Mouse (Mus musculus) Patski (cell line): ENCODE measurements around the gene Zfp575. TPM values are rescaled to one million over a fixed set of nuclear protein-coding genes. Genes with fewer than 3 reads are reported as not detected.

Experiments
- ATAC-seq: fragments of 100-300 bp; one replicate; pipeline ENCODE4 v1.8.0; 2021
- CTCF ChIA-PET: fragments of 350-600 bp; sonication (Branson Sonifier 250); formaldehyde crosslinking; loops from one replicate; lab custom pipeline; 2022; ENCODE audit warnings: inconsistent platforms; lab: Charles Lee
- POLR2A ChIA-PET: fragments of 350-600 bp; sonication (Branson Sonifier 250); formaldehyde crosslinking; loops from one replicate; lab custom pipeline; 2022; ENCODE audit warnings: antibody characterized with exemption, inconsistent platforms; lab: Charles Lee
- DNase-seq: peaks from one replicate; pipeline ENCODE4 v3.0.0-alpha.2; 2011; ENCODE audit warnings: low read depth, low spot score
- H3K27me3 ChIP-seq: fragments of 371-371 bp; one replicate; pipeline ENCODE4 v1.5.1; 2021
- CTCF ChIP-seq: fragments of 100-300 bp; IDR thresholded peaks from one replicate; pipeline ENCODE4 v1.5.1; 2021
- in situ Hi-C: fragments of 300-500 bp; cut with MboI; formaldehyde crosslinking; loops from 3 replicates; pipeline ENCODE4 v1.11.1; 2018; ENCODE audit warnings: low pct_unique_long_range_greater_than_20kb, mixed read lengths
- polyA plus RNA-seq: library from polyadenylated mRNA; unstranded; gene quantifications from one replicate; pipeline ENCODE4 v1.2.3, GENCODE M21; 2021

Zfp575 gene
- polyA plus RNA-seq, 1 experiment from 2014 or later, result not detected

GRCm38 (mm10) chr7:24588336-24588735, 895 bp upstream of the Zfp575 start:
- CTCF ChIA-PET, result interaction anchor here (1.2 to 1.3 kb wide), 2 partner anchors 10 to 23 kb away, joined by 3 read pairs; no protein-coding TSS in a partner anchor
- ATAC-seq, result no peak
- POLR2A ChIA-PET, result no interaction called here
- no peak for TF ChIP-seq CTCF
- no peak for DNase-seq
- no peaks in the 10 kb centered on the region for H3K27me3 ChIP-seq
- in situ Hi-C loops, result no loop called here

DNA sequence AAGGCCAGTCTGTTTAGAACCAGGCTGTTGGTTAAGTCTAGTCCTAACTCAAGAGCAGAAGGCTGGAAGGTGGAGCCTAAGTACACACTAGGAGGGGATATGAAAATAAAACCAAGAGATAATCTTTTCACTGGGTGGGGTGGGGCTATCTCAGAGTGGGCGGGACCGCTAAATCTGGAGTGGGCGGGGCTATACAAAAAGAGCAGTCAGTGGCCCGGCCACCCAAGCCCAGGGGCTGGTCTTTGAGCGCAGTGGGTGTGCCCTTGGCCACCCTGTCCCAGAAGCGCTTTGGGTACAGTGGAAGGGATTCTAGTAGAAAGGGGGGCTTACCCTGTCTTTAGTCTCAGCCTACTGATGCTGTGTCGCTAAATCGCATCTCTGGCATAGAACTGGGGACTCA, 613 bp downstream of the Zfp575 start:
- no peak for TF ChIP-seq CTCF
- no peaks in the 10 kb centered on the region for H3K27me3 ChIP-seq
- ChIA-PET POLR2A (interaction anchor here (0.7 kb wide), 1 partner anchor 12 kb away, joined by 3 read pairs; no protein-coding TSS in a partner anchor), CTCF (no interaction called here)
- no peak for ATAC-seq
- DNase-seq, result no peak
- in situ Hi-C loops, result no loop called here

DNA sequence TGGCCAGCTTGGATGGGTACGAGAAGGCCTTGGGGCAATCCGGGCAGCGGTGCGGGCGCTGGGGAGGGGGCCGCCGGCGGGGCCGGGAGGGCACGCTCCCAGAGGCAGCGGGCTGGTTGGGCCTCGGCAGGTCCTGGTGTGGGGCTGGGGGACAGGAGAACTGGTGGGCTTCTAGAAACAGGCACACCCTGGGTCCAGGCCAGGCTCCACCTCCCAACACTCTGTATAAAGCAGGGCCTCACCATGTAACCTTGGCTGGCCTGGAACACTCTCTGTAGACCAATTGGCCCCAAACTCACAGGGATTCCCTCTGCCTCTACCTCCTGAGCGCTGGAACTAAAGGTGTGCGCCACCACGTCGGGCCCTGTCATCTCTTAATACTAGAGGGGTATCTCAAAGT, 1.4 kb downstream of the Zfp575 start:
- no peak for ATAC-seq
- no peak for DNase-seq
- TF ChIP-seq CTCF, result no peak
- CTCF ChIA-PET, result no interaction called here
- POLR2A ChIA-PET, result no interaction called here
- no peaks in the 10 kb centered on the region for H3K27me3 ChIP-seq
- in situ Hi-C loops, result no loop called here

DNA sequence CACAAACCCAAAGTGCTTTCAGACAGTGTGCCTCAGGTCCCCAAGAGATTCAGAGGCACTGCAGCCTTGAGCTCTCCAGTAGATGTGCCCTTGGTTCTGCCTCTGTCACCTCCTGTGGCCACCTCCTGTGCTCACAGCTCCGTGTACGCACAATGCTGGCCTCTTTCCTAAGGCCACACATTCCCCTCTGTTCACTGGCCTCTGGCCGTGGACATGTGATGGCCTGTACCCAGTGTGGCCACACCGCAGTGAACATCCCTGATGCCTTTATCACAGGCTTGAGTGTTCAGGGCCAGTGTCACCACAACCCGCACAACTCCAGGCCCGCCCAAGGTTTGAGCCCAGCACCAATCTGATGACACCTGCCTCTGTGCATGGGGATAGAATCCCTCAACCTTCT, 2.6 kb downstream of the Zfp575 start:
- no peak for TF ChIP-seq CTCF
- ChIA-PET CTCF (no interaction called here), POLR2A (no interaction called here)
- ATAC-seq (no peak), DNase-seq (no peak)
- no peaks in the 10 kb centered on the region for H3K27me3 ChIP-seq
- in situ Hi-C loops, result no loop called here

- in situ Hi-C loops, result no loop called here
- no peak for ATAC-seq
- CTCF ChIA-PET, result no interaction called here
Measured at GRCm38 (mm10) chr7:24577811-24578210, 9.6 kb downstream of the Zfp575 start.

GRCm38 (mm10) chr7:24574224-24574796, 13.1 kb downstream of the Zfp575 start:
- peak; percentile 48 for ATAC-seq
- CTCF ChIA-PET, result interaction anchor here (1.5 kb wide), 1 partner anchor 9 kb away, joined by 5 read pairs; no protein-coding TSS in a partner anchor

More at GRCm38 (mm10) chr7:24577811-24578210, 9.6 kb downstream of the Zfp575 start:
- no peak for DNase-seq
- H3K27me3 ChIP-seq, result no peaks in the 10 kb centered on the region
- POLR2A ChIA-PET, result no interaction called here
- TF ChIP-seq CTCF, result no peak

GRCm38 (mm10) chr7:24572455-24572854, 15.0 kb downstream of the Zfp575 start:
- ChIA-PET POLR2A (interaction anchor here (0.5 to 2.6 kb wide), 2 partner anchors 11 to 268 kb away, joined by 4 to 5 read pairs; no protein-coding TSS in a partner anchor), CTCF (interaction anchor here (1.0 to 1.2 kb wide), 4 partner anchors 9 to 99 kb away, joined by 3 to 6 read pairs (median 5); no protein-coding TSS in a partner anchor)
- DNase-seq, result no peak
- ATAC-seq, result no peak
- H3K27me3 ChIP-seq, result no peaks in the 10 kb centered on the region
- in situ Hi-C loops, result loop anchor here (5.0 kb wide), 2 partner anchors 40 to 95 kb away; partner anchors contain the start of gene Irgq
- no peak for TF ChIP-seq CTCF

More at GRCm38 (mm10) chr7:24574224-24574796, 13.1 kb downstream of the Zfp575 start:
- in situ Hi-C loops, result loop anchor here (5.0 kb wide), 2 partner anchors 42 to 97 kb away; partner anchors contain the start of gene Irgq
- H3K27me3 ChIP-seq, result no peaks in the 10 kb centered on the region
- TF ChIP-seq CTCF, result no peak
- no peak for DNase-seq
- POLR2A ChIA-PET, result interaction anchor here (0.6 to 1.3 kb wide), 4 partner anchors 12 to 82 kb away, joined by 3 to 7 read pairs (median 4); partner anchors contain the start of genes Ethe1 and Zfp575

DNA sequence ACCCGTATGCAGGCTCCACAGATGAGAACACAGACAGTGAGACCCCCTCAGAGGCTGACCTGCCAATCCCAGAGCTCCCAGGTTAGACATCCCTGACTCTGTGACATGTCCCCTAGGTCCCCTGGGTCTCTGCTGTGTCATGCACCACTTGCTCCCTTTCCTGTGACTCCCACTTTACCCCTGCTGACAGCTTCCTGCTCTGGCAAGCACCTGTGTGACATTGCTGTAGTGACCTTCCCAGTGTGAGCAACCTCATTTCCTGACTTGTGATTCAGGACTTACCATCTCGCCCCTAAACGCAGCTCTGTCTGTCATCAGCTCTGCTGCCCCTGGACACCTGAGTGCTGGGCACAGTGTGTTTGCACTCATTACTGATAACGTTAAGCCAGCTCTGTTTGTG, 16.4 kb downstream of the Zfp575 start:
- ChIA-PET CTCF (interaction anchor here (1.2 to 1.3 kb wide), 3 partner anchors 12 to 41 kb away, joined by 3 to 6 read pairs (median 3); partner anchors contain the start of gene Irgq), POLR2A (interaction anchor here (2.6 kb wide), 1 partner anchor 10 kb away, joined by 5 read pairs; no protein-coding TSS in a partner anchor)
- ATAC-seq (no peak), DNase-seq (no peak)
- in situ Hi-C loops, result loop anchor here (5.0 kb wide), 2 partner anchors 39 to 94 kb away; partner anchors contain the start of gene Irgq
- no peak for TF ChIP-seq CTCF
- H3K27me3 ChIP-seq, result no peaks in the 10 kb centered on the region

DNA sequence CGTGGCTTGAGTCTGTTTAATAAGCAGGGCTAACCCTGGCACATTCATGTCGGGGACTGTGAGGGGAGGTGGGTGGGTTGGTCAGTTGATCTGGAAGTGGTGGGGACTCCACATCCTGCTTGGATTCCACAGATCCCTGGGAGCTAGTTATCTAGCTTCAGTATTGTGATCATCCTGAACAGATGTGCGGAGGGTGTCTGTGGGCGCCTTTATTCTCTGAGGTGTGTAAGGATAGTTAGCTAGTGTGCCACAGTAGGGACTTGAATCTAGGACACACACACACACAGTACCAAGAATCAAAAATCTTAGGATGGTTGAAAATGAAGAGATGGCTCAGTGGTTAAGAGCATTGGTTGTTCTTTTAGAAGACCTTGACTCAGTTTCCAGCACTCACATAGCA, 18.9 kb downstream of the Zfp575 start:
- DNase-seq (no peak), ATAC-seq (no peak)
- no peak for TF ChIP-seq CTCF
- POLR2A ChIA-PET, result no interaction called here
- in situ Hi-C loops, result no loop called here
- CTCF ChIA-PET, result interaction anchor here (1.2 to 1.3 kb wide), 2 partner anchors 18 to 44 kb away, joined by 3 to 4 read pairs; no protein-coding TSS in a partner anchor
- H3K27me3 ChIP-seq, result no peaks in the 10 kb centered on the region

DNA sequence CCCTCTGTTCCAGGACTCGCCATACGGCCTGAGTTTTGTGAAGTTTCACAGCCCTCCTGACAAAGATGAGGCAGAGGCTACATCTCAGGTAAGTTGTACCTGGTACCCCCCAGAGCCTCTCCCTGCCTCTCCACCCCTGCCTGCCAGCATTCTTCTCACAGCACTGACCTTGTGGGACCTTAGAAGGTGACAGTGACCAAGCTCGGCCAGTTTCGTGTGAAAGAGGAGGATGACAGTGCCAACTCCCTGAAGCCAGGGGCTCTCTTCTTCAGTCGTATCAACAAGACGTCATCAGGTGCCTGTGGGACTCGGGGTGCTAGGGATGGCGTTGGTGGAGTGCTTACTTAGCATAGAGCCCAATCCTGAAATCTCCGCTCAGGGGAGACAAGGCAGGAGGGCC, 21.2 kb downstream of the Zfp575 start:
- in situ Hi-C loops, result no loop called here
- no peaks in the 10 kb centered on the region for H3K27me3 ChIP-seq
- DNase-seq (no peak), ATAC-seq (no peak)
- POLR2A ChIA-PET, result no interaction called here
- CTCF ChIA-PET, result interaction anchor here (0.9 to 3.9 kb wide), 5 partner anchors 8 to 92 kb away, joined by 3 to 26 read pairs (median 5); partner anchors contain the start of gene Irgq
- TF ChIP-seq CTCF, result no peak

DNA sequence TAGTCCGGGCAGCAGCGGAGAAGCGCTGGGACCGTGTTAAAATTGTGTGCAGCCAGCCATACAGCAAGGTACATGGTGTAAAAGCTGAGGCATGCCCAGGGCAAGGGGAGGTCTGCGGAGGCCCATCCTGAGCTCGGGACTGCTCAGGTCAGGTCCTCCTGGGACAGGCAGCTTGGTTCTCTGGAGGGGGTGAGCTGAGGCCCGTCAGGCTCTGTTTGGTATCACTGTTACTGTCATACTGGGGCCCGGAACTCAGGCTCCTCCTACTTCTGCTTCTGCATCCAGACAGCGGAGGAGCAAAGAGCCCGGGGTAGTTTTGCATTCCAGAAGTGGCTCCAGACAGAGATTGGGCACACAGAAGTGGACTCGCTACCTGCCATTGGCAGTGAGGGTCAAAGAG, 21.8 kb downstream of the Zfp575 start:
- DNase-seq (no peak), ATAC-seq (no peak)
- H3K27me3 ChIP-seq, result no peaks in the 10 kb centered on the region
- TF ChIP-seq CTCF, result no peak
- ChIA-PET POLR2A (no interaction called here), CTCF (interaction anchor here (1.3 to 3.9 kb wide), 6 partner anchors 9 to 92 kb away, joined by 3 to 26 read pairs (median 5); partner anchors contain the start of gene Irgq)
- in situ Hi-C loops, result no loop called here
